Mouse (Mus musculus) forebrain, embryonic 11.5 days (tissue): ENCODE measurements around the gene Nudt5. TPM values are rescaled to one million over a fixed set of nuclear protein-coding genes. Genes with fewer than 3 reads are reported as not detected.

Source experiments
- ATAC-seq: fragments of 200-750 bp; cut with Nextera tagmentation; replicated peaks from 2 replicates; pipeline ENCODE4 v1.8.0; 2017; ENCODE audit warnings: moderate TSS enrichment; ENCODE audit not compliant: low FRiP score
- DNase-seq: peaks from one replicate; pipeline ENCODE4 v3.0.0-alpha.2; 2017; ENCODE audit warnings: low spot score
- H3K27ac ChIP-seq: fragments of 300-500 bp; sonication (generic); 2 replicates; pipeline ENCODE4 v1.5.1; 2014; ENCODE audit warnings: low read depth, low read length
- H3K27me3 ChIP-seq: fragments of 300-500 bp; sonication (generic); 2 replicates; pipeline ENCODE4 v1.6.1; 2014; ENCODE audit warnings: mild to moderate bottlenecking, low read length, mixed read lengths; ENCODE audit not compliant: control insufficient read depth, insufficient read depth
- H3K36me3 ChIP-seq: fragments of 300-500 bp; sonication (generic); 2 replicates; pipeline ENCODE4 v1.6.1; 2014; ENCODE audit warnings: mild to moderate bottlenecking, low read length, moderate library complexity, mixed read lengths; ENCODE audit not compliant: control insufficient read depth, insufficient read depth
- H3K4me1 ChIP-seq: fragments of 300-500 bp; sonication (generic); replicated peaks from 2 replicates; pipeline ENCODE4 v1.6.1; 2014; ENCODE audit warnings: low read length, mixed read lengths; ENCODE audit not compliant: control insufficient read depth, insufficient read depth
- H3K4me2 ChIP-seq: fragments of 300-500 bp; sonication (generic); 2 replicates; pipeline ENCODE4 v1.6.1; 2014; ENCODE audit warnings: low read depth, mild to moderate bottlenecking, low read length, moderate library complexity, mixed read lengths; ENCODE audit not compliant: severe bottlenecking
- H3K4me3 ChIP-seq: fragments of 300-500 bp; sonication (generic); 2 replicates; pipeline ENCODE4 v1.5.1; 2014; ENCODE audit warnings: low read depth, low read length
- H3K9ac ChIP-seq: fragments of 300-500 bp; sonication (generic); 2 replicates; pipeline ENCODE4 v1.6.1; 2014; ENCODE audit warnings: low read length
- H3K9me3 ChIP-seq: fragments of 300-500 bp; sonication (generic); 2 replicates; pipeline ENCODE4 v1.6.1; 2016; ENCODE audit warnings: low read length, mixed read lengths; ENCODE audit not compliant: control insufficient read depth
- WGBS: fragments of 180-500 bp; shearing (Covaris S2); extraction: QIAGEN DNeasy Blood & Tissue Kit; methylation state at CpG from one replicate; pipeline ENCODE4 v1.1.7; 2014; 5-methylcytosine and 5-hydroxymethylcytosine counted together
- polyA plus RNA-seq: library from polyadenylated mRNA; unstranded; fragments of >200 nt; fragmentation: Nextera tagmentation; extraction: Ambion mirVana; gene quantifications from 2 replicates; pipeline ENCODE4 v1.2.1, GENCODE M21; 2014

Gene Nudt5
- polyA plus RNA-seq, 1 experiment from 2014 or later = 103 TPM

DNA sequence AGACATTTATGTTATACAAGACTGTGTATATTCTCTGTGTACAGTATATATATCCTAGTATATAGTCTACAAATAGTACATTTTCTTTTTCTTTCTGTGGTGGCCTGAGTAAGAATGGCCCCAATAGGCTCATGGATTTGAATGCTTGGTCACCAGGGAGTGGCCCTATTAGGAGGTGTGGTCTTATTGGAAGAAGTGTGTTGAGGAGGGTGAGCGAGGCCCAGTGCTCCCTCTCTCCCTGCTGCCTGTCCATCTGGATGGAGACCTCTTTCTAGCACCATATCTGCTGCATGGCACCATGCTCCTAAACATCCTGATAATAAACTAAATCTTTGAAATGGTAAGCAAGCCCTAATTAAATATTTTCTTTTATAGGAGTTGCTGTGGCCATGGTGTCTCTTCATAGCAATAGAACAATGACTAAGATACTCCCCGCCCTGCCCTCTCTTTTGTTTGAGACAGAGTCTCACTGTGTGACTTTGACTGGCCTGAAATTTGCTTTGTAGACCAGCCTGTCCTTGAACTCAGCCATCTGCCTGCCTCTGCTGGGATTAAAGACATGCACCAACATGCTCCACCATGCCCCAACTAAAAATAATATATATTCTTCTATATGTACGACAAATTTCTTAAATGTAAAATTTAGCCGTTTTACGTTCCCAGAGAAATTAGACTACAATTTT lies 34.6 kb upstream of the Nudt5 start:
- Histone ChIP-seq H3K4me2 (no peak overlapping the region), H3K27me3 (no peaks in the 10 kb centered on the region), H3K4me1 (no peaks in the 10 kb centered on the region), H3K36me3 (peaks cover 4% of the 10 kb centered on the region; the same call in 1 of the 2 replicates), H3K9me3 (no peaks in the 10 kb centered on the region), H3K9ac (no peak overlapping the region), H3K4me3 (no peak overlapping the region), H3K27ac (no peak overlapping the region)
- no peak for ATAC-seq
- 87% methylated on average over 5 of the region's 5 CpGs for WGBS
- no peak for DNase-seq

DNA sequence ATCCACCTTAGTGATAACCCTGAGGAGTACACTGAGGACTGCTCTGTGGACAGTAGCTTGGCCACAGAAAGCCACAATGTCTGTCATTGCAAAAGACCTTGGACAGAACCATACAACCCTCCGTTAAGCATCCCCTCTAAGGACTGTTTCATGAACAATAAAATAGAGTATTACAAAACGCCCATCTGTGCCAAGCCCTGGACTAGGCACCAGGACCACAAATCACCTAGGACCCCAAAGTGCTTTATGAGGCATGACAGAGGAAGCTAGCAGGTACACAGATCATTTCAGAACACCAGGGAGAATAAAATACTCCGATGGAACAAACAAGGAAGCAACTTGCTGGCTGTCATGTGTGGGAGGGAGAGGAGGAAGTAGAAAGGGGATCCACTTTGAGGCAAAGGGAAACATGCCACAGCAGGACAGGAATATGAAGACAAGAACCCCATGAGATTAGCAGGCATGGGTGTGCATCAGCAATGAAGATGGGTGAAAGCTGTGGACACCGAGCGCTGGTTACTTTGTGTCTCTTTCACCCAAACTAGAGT lies 33.5 kb upstream of the Nudt5 start:
- H3K27me3 ChIP-seq = no peaks in the 10 kb centered on the region
- no peak overlapping the region for H3K4me2 ChIP-seq
- no peaks in the 10 kb centered on the region for H3K9me3 ChIP-seq
- no peak overlapping the region for H3K27ac ChIP-seq
- ATAC-seq = no peak
- H3K4me1 ChIP-seq = no peaks in the 10 kb centered on the region
- no peak overlapping the region for H3K9ac ChIP-seq
- H3K4me3 ChIP-seq = no peak overlapping the region
- peaks cover 4% of the 10 kb centered on the region for H3K36me3 ChIP-seq
- no peak for DNase-seq
- WGBS = 93% methylated on average over 5 of the region's 5 CpGs

DNA sequence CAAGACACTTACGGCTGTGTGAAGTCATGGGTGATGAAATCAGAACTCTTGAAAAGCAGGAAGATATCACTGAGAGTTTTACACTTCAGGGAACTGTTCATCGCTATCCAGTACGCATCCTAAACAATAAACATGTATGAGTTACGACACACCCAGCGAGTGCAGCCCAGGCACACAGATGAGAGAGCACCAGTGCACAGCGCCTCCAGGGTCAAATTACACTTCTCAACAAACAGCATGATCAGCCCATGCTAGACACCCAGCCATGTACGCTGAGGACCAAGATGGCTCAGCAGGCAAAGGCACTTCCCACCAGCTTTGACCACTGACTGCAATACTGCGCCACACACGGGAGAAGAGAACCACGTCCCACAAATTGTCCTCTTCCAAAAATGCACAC lies 23.6 kb upstream of the Nudt5 start:
- no peaks in the 10 kb centered on the region for H3K9me3 ChIP-seq
- no peaks in the 10 kb centered on the region for H3K27me3 ChIP-seq
- no peak overlapping the region for H3K4me3 ChIP-seq
- DNase-seq (no peak), ATAC-seq (no peak)
- H3K4me2 ChIP-seq = no peak overlapping the region
- no peaks in the 10 kb centered on the region for H3K4me1 ChIP-seq
- no peak overlapping the region for H3K9ac ChIP-seq
- whole genome bisulfite sequencing = 94% methylated on average over 10 of the region's 10 CpGs
- H3K27ac ChIP-seq = no peak overlapping the region
- H3K36me3 ChIP-seq = peaks cover 9% of the 10 kb centered on the region

DNA sequence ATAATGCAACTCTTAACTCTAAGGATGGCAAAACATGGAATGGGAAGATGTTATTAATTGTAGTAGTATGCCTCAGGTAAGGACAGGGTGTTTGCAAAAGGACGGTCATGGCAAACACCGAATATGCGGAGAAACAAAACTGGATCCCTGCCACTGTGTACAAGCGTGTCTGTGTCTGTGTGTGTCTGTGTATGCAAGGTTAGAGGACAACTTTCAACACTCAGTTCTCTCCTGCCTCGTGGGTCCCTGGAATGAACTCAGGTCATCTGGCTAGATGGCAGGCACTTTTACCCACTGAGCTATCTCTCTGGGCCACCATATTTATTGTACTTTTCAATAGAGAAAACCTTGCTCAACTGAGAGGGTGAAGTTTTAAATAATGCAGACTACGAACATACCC lies 22.4 kb upstream of the Nudt5 start:
- Histone ChIP-seq H3K27me3 (no peaks in the 10 kb centered on the region), H3K36me3 (peaks cover 9% of the 10 kb centered on the region; the same call in 1 of the 2 replicates), H3K9me3 (no peaks in the 10 kb centered on the region), H3K4me3 (no peak overlapping the region), H3K4me2 (no peak overlapping the region), H3K27ac (no peak overlapping the region), H3K9ac (no peak overlapping the region), H3K4me1 (no peaks in the 10 kb centered on the region)
- 96% methylated on average over 6 of the region's 6 CpGs for WGBS
- no peak for ATAC-seq
- no peak for DNase-seq

DNA sequence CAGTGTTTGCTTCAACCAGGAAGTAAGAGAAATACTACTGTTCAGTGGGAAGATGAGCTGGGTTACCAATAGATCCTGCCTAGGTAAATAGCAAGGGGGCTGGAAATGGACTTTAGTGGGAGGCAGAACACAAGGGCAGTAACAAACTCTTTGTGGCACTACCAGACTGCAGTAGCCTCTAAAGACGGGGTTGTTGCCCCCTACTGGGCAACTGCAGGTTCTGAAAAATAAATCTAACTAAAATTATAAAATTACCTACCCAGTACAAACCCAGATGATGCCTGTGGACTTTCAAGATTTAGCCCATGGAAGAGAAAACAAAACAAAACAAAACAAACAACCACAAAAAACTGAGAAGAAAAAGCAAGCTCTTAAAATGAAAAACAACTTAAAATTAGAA lies 20.6 kb upstream of the Nudt5 start:
- Histone ChIP-seq H3K4me3 (no peak overlapping the region), H3K9ac (no peak overlapping the region), H3K27me3 (no peaks in the 10 kb centered on the region), H3K4me2 (no peak overlapping the region), H3K27ac (no peak overlapping the region), H3K9me3 (no peaks in the 10 kb centered on the region), H3K36me3 (peaks cover 7% of the 10 kb centered on the region; the same call in 1 of the 2 replicates), H3K4me1 (no peaks in the 10 kb centered on the region)
- DNase-seq (no peak), ATAC-seq (no peak)
- 30% methylated on average over 1 of the region's 1 CpGs for WGBS

DNA sequence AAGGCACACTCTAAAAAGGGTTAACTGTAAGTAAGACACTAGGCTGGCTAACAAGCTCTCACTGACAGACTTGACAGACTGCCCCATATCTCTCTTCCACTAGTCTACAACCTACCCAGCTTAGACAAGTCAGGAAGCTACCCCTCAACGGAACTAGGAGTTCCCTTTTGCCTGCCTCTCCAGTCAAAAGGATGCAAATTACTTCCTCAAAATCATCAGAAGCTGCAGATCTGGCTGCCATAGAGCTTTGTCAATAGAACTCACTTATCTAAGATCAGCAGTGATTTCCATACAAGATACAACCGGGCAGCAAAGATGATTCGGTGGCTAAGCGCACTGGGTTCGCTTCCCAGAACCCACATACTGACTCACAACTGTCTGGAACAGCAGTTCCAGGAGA lies 20.1 kb upstream of the Nudt5 start:
- H3K36me3 ChIP-seq = peaks cover 7% of the 10 kb centered on the region; the same call in 1 of the 2 replicates
- no peak overlapping the region for H3K4me3 ChIP-seq
- H3K27me3 ChIP-seq = no peaks in the 10 kb centered on the region
- no peaks in the 10 kb centered on the region for H3K4me1 ChIP-seq
- no peak for DNase-seq
- H3K27ac ChIP-seq = no peak overlapping the region
- H3K9me3 ChIP-seq = no peaks in the 10 kb centered on the region
- no peak for ATAC-seq
- no peak overlapping the region for H3K4me2 ChIP-seq
- 87% methylated on average over 5 of the region's 5 CpGs for WGBS
- H3K9ac ChIP-seq = no peak overlapping the region

DNA sequence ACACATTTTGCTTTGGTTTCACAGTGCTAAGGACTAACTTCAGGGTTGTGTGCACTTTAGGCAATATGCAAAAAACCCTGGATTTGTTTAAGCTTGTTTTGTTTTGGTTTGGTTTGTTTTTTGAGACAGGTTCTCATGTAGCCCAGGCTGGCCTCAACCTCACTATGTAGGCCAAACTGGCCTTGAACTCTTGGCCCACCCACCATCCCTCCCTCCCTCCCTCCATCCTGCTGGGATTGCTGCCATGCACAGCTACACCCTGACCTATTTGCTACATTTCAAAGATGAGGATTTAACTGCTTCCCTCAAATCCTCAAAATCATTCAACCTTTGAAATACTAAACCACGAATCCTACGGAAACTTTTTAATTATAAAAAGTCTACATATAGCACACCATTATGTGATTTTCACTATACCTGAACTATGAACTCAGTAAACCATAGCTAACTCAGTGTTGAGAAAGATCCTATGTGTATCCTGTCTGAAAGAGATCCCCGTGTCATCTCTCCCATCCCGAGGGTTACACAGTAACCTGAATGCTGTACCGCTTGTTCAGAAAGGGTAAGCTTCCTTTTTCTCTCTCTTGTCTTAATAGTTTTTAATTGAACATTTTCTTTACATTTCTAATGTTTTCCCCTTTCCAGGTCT lies 19.4 kb upstream of the Nudt5 start:
- WGBS = 95% methylated on average over 5 of the region's 5 CpGs
- H3K4me1 ChIP-seq = no peaks in the 10 kb centered on the region
- no peaks in the 10 kb centered on the region for H3K9me3 ChIP-seq
- H3K27ac ChIP-seq = no peak overlapping the region
- no peaks in the 10 kb centered on the region for H3K27me3 ChIP-seq
- H3K9ac ChIP-seq = no peak overlapping the region
- ATAC-seq (no peak), DNase-seq (no peak)
- peaks cover 5% of the 10 kb centered on the region; the same call in 1 of the 2 replicates for H3K36me3 ChIP-seq
- no peak overlapping the region for H3K4me2 ChIP-seq
- no peak overlapping the region for H3K4me3 ChIP-seq

DNA sequence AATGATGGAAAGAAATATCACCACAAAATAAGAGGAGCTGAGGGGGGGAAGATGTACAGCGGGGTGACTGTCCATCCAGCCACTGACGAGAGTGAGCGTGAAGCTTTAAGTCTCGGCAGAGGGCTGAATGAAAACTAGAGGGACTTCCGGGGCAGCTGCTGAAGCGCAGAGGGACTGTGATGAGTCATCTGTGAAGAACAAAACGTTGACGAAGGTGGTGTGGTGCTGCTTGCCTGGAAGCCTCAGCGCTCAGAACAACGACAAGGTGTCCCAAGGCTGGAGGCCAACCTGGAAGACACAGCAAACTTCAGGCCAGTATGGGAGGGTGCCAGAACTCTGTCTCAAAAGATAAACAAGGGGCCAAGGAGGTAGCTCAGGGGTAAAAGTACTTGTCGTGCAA lies 4.0 kb upstream of the Nudt5 start:
- WGBS = 96% methylated on average over 11 of the region's 11 CpGs
- no peak overlapping the region for H3K4me2 ChIP-seq
- ATAC-seq (no peak), DNase-seq (no peak)
- no peaks in the 10 kb centered on the region for H3K9me3 ChIP-seq
- H3K9ac ChIP-seq = no peak overlapping the region
- no peaks in the 10 kb centered on the region for H3K4me1 ChIP-seq
- no peak overlapping the region for H3K4me3 ChIP-seq
- H3K27me3 ChIP-seq = no peaks in the 10 kb centered on the region
- H3K27ac ChIP-seq = no peak overlapping the region
- H3K36me3 ChIP-seq = peaks cover 15% of the 10 kb centered on the region
